25 mouse cellular contexts compared by ENCODE assay signal in genomic region chr7:30579950-30580349, GRCm38 (mm10). TPM values are rescaled to one million over a fixed set of nuclear protein-coding genes. Genes with fewer than 3 reads are reported as not detected.
A peak's percentile ranks its signal among the peaks of the same experiment; 100 is the strongest.
DNase-seq lines count a peak whose midpoint lies in the region; ATAC-seq lines count a peak whose summit lies in the region.
"Had no signal": no experiment of that assay in that cellular context is flagged by ENCODE, and none has a peak within 500 bp of the region (broad histone marks: within the 10 kb centered on the region; RNA-seq: fewer than 3 reads in every experiment).

No protein-coding gene starts in this region.

- 0 out of 2 replicates have a peak overlapping the region, but pooled peaks have one; percentile 2 for H3K4me3 ChIP-seq in limb, embryonic 11.5 days (ENCODE audit: low read depth, low read length)
- H3K4me3 ChIP-seq in limb, embryonic 10.5 days = no peak overlapping the region
- H3K4me3 ChIP-seq in midbrain, embryonic 13.5 days (replicated peaks) = no peak overlapping the region
- no peak overlapping the region for H3K4me3 ChIP-seq in midbrain, embryonic 15.5 days
- H3K4me3 ChIP-seq in intestine, embryonic 16.5 days (ENCODE audit: low read length) = no peak overlapping the region
- H3K4me3 ChIP-seq: embryonic facial prominence, embryonic 12.5 days; embryonic facial prominence, embryonic 15.5 days; gastrocnemius, adult 2 months; heart, embryonic 12.5 days; heart, embryonic 15.5 days had no signal

- no peak for DNase-seq in limb, embryonic 11.5 days (ENCODE audit: low spot score)
- DNase-seq in limb, embryonic 10.5 days (ENCODE audit: low spot score) = no peak
- DNase-seq in right cerebral cortex, postnatal 14 days = no peak
- DNase-seq: B cell, adult 2 months; cerebellum, adult 18-20 months; cerebellum, adult 9-10 months; cerebellum, postnatal 25 days; forebrain, postnatal 0 days; gastrocnemius, adult 2 months; gastrocnemius, postnatal 14 days; heart, postnatal 10 days; heart, postnatal 4 days had no signal

- no peak overlapping the region for H3K4me2 ChIP-seq in limb, embryonic 11.5 days (ENCODE audit: low read depth, severe bottlenecking)
- H3K4me2 ChIP-seq in midbrain, embryonic 13.5 days (replicated peaks) = no peak overlapping the region
- no peak overlapping the region for H3K4me2 ChIP-seq in midbrain, embryonic 15.5 days
- no peak overlapping the region for H3K4me2 ChIP-seq in intestine, embryonic 16.5 days (ENCODE audit: low read depth, low read length)
- H3K4me2 ChIP-seq: embryonic facial prominence, embryonic 12.5 days; embryonic facial prominence, embryonic 15.5 days; heart, embryonic 12.5 days; heart, embryonic 15.5 days; hindbrain, embryonic 14.5 days had no signal

- H3K9ac ChIP-seq in limb, embryonic 11.5 days (ENCODE audit: low read length) = no peak overlapping the region
- no peak overlapping the region for H3K9ac ChIP-seq in midbrain, embryonic 13.5 days (replicated peaks)
- H3K9ac ChIP-seq in midbrain, embryonic 15.5 days = no peak overlapping the region
- no peak overlapping the region for H3K9ac ChIP-seq in intestine, embryonic 16.5 days (ENCODE audit: low read depth, low read length)
- H3K9ac ChIP-seq: embryonic facial prominence, embryonic 12.5 days; embryonic facial prominence, embryonic 15.5 days; forebrain, postnatal 0 days; heart, embryonic 12.5 days; heart, embryonic 15.5 days; hindbrain, embryonic 14.5 days had no signal

- ATAC-seq in limb, embryonic 11.5 days (ENCODE audit: insufficient number of reproducible peaks, low FRiP score, low TSS enrichment, low read depth) = no peak
- 0 out of 2 replicates have a peak, but pooled peaks have one; percentile 34 for ATAC-seq in midbrain, embryonic 13.5 days
- no peak for ATAC-seq in midbrain, embryonic 15.5 days (replicated peaks)
- ATAC-seq in intestine, embryonic 16.5 days = peak; percentile 92
- ATAC-seq: forebrain, embryonic 14.5 days; forebrain, postnatal 0 days; hindbrain, postnatal 0 days; Patski had no signal

- no peak overlapping the region for H3K27ac ChIP-seq in limb, embryonic 11.5 days (replicated peaks; ENCODE audit: low read depth, low read length)
- no peak overlapping the region for H3K27ac ChIP-seq in limb, embryonic 10.5 days
- no peak overlapping the region for H3K27ac ChIP-seq in midbrain, embryonic 13.5 days
- H3K27ac ChIP-seq in midbrain, embryonic 15.5 days = no peak overlapping the region
- H3K27ac ChIP-seq in intestine, embryonic 16.5 days (ENCODE audit: low read length) = no peak overlapping the region
- H3K27ac ChIP-seq: embryonic facial prominence, embryonic 12.5 days; embryonic facial prominence, embryonic 15.5 days; gastrocnemius, adult 2 months; heart, embryonic 15.5 days; hindbrain, embryonic 14.5 days; hindbrain, postnatal 0 days had no signal

- H3K27me3 ChIP-seq in limb, embryonic 11.5 days (ENCODE audit: control insufficient read depth, insufficient read depth, low read length) = no peaks in the 10 kb centered on the region
- H3K27me3 ChIP-seq in limb, embryonic 10.5 days (ENCODE audit: low read depth, poor library complexity, severe bottlenecking) = no peaks in the 10 kb centered on the region
- no peaks in the 10 kb centered on the region for H3K27me3 ChIP-seq in midbrain, embryonic 13.5 days
- H3K27me3 ChIP-seq in midbrain, embryonic 15.5 days (replicated peaks) = no peaks in the 10 kb centered on the region
- H3K27me3 ChIP-seq in intestine, embryonic 16.5 days (replicated peaks; ENCODE audit: control insufficient read depth, insufficient read depth, low read length) = no peaks in the 10 kb centered on the region
- H3K27me3 ChIP-seq: CH12.LX; embryonic facial prominence, embryonic 12.5 days; embryonic facial prominence, embryonic 15.5 days; heart, embryonic 12.5 days; heart, embryonic 15.5 days; Patski had no signal

- H3K9me3 ChIP-seq in limb, embryonic 11.5 days (ENCODE audit: control insufficient read depth, low read length) = no peaks in the 10 kb centered on the region
- no peaks in the 10 kb centered on the region for H3K9me3 ChIP-seq in limb, embryonic 10.5 days (replicated peaks)
- no peaks in the 10 kb centered on the region for H3K9me3 ChIP-seq in midbrain, embryonic 13.5 days
- no peaks in the 10 kb centered on the region for H3K9me3 ChIP-seq in midbrain, embryonic 15.5 days
- H3K9me3 ChIP-seq in intestine, embryonic 16.5 days (ENCODE audit: control insufficient read depth, low read length) = no peaks in the 10 kb centered on the region
- H3K9me3 ChIP-seq: embryonic facial prominence, embryonic 12.5 days; embryonic facial prominence, embryonic 15.5 days; G1E; heart, embryonic 12.5 days; heart, embryonic 15.5 days had no signal

- WGBS in limb, embryonic 11.5 days = 90% methylated on average over 8 of the region's 8 CpGs
- 91% methylated on average over 8 of the region's 8 CpGs for WGBS in limb, embryonic 10.5 days
- 92% methylated on average over 8 of the region's 8 CpGs for WGBS in midbrain, embryonic 13.5 days
- 96% methylated on average over 8 of the region's 8 CpGs for WGBS in midbrain, embryonic 15.5 days
- WGBS in intestine, embryonic 16.5 days = 84% methylated on average over 8 of the region's 8 CpGs

- no peaks in the 10 kb centered on the region for H3K4me1 ChIP-seq in limb, embryonic 11.5 days (ENCODE audit: control insufficient read depth, insufficient read depth, low read length)
- H3K4me1 ChIP-seq in limb, embryonic 10.5 days = no peaks in the 10 kb centered on the region
- no peaks in the 10 kb centered on the region for H3K4me1 ChIP-seq in midbrain, embryonic 13.5 days (replicated peaks)
- no peaks in the 10 kb centered on the region for H3K4me1 ChIP-seq in midbrain, embryonic 15.5 days
- H3K4me1 ChIP-seq in intestine, embryonic 16.5 days (ENCODE audit: control insufficient read depth, insufficient read depth, low read length) = no peaks in the 10 kb centered on the region
- H3K4me1 ChIP-seq: embryonic facial prominence, embryonic 12.5 days; embryonic facial prominence, embryonic 15.5 days; heart, embryonic 12.5 days; heart, embryonic 15.5 days had no signal

- peaks cover 73% of the 10 kb centered on the region for H3K36me3 ChIP-seq in limb, embryonic 11.5 days (ENCODE audit: control insufficient read depth, insufficient read depth, low read length)
- peaks cover 100% of the 10 kb centered on the region for H3K36me3 ChIP-seq in limb, embryonic 10.5 days
- peaks cover 100% of the 10 kb centered on the region for H3K36me3 ChIP-seq in midbrain, embryonic 13.5 days
- peaks cover 92% of the 10 kb centered on the region for H3K36me3 ChIP-seq in midbrain, embryonic 15.5 days (replicated peaks)
- peaks cover 53% of the 10 kb centered on the region for H3K36me3 ChIP-seq in intestine, embryonic 16.5 days (ENCODE audit: control insufficient read depth, insufficient read depth, low read length)

RNA-seq across cellular contexts. Expression of gene Kmt2b, which starts 8.6 kb away (rescaled TPM):
- 11.9 and 14.1 TPM in 2 replicates for polyA plus RNA-seq in limb, embryonic 11.5 days (2014; fragmentation: Nextera tagmentation; extraction: Ambion mirVana)
- 10.2 and 10.6 TPM in 2 replicates for polyA plus RNA-seq in limb, embryonic 10.5 days (2016; fragmentation: Nextera tagmentation; extraction: Ambion mirVana)
- 12.9 and 13.3 TPM in 2 replicates for polyA plus RNA-seq in midbrain, embryonic 13.5 days (2015; fragmentation: Nextera tagmentation; extraction: Ambion mirVana)
- 12.1 and 12.3 TPM in 2 replicates for polyA plus RNA-seq in midbrain, embryonic 15.5 days (2015; fragmentation: Nextera tagmentation; extraction: Ambion mirVana)
- polyA plus RNA-seq in intestine, embryonic 16.5 days (2015; fragmentation: Nextera tagmentation; extraction: Ambion mirVana) = 6.8 and 7.1 TPM in 2 replicates

RNA-seq across cellular contexts. Expression of gene Igflr1, which starts 14.7 kb away (rescaled TPM):
- polyA plus RNA-seq in limb, embryonic 11.5 days (2014; fragmentation: Nextera tagmentation; extraction: Ambion mirVana) = 3.2 and 3.5 TPM in 2 replicates
- 5.7 and 6.5 TPM in 2 replicates for polyA plus RNA-seq in limb, embryonic 10.5 days (2016; fragmentation: Nextera tagmentation; extraction: Ambion mirVana)
- 4.8 and 6.6 TPM in 2 replicates for polyA plus RNA-seq in midbrain, embryonic 13.5 days (2015; fragmentation: Nextera tagmentation; extraction: Ambion mirVana)
- 8.0 and 8.1 TPM in 2 replicates for polyA plus RNA-seq in midbrain, embryonic 15.5 days (2015; fragmentation: Nextera tagmentation; extraction: Ambion mirVana)
- 3.7 and 5.4 TPM in 2 replicates for polyA plus RNA-seq in intestine, embryonic 16.5 days (2015; fragmentation: Nextera tagmentation; extraction: Ambion mirVana)

RNA-seq across cellular contexts. Expression of gene Psenen, which starts 16.5 kb away (rescaled TPM):
- polyA plus RNA-seq in limb, embryonic 11.5 days (2014; fragmentation: Nextera tagmentation; extraction: Ambion mirVana) = 105 and 123 TPM in 2 replicates
- 120 and 121 TPM in 2 replicates for polyA plus RNA-seq in limb, embryonic 10.5 days (2016; fragmentation: Nextera tagmentation; extraction: Ambion mirVana)
- polyA plus RNA-seq in midbrain, embryonic 13.5 days (2015; fragmentation: Nextera tagmentation; extraction: Ambion mirVana) = 131 and 133 TPM in 2 replicates
- polyA plus RNA-seq in midbrain, embryonic 15.5 days (2015; fragmentation: Nextera tagmentation; extraction: Ambion mirVana) = 121 and 123 TPM in 2 replicates
- 158 and 168 TPM in 2 replicates for polyA plus RNA-seq in intestine, embryonic 16.5 days (2015; fragmentation: Nextera tagmentation; extraction: Ambion mirVana)

RNA-seq across cellular contexts. Expression of gene Gm49396, which starts 16.8 kb away (rescaled TPM):
- polyA plus RNA-seq in limb, embryonic 11.5 days (2014; fragmentation: Nextera tagmentation; extraction: Ambion mirVana) = 6.0 and 6.8 TPM in 2 replicates
- polyA plus RNA-seq in limb, embryonic 10.5 days (2016; fragmentation: Nextera tagmentation; extraction: Ambion mirVana) = 13.4 and 15.3 TPM in 2 replicates
- polyA plus RNA-seq in midbrain, embryonic 13.5 days (2015; fragmentation: Nextera tagmentation; extraction: Ambion mirVana) = 20.7 and 22.6 TPM in 2 replicates
- polyA plus RNA-seq in midbrain, embryonic 15.5 days (2015; fragmentation: Nextera tagmentation; extraction: Ambion mirVana) = 18.5 and 20.7 TPM in 2 replicates
- 9.2 and 9.3 TPM in 2 replicates for polyA plus RNA-seq in intestine, embryonic 16.5 days (2015; fragmentation: Nextera tagmentation; extraction: Ambion mirVana)

RNA-seq across cellular contexts. Expression of gene U2af1l4, which starts 16.8 kb away (rescaled TPM):
- 91.9 and 100 TPM in 2 replicates for polyA plus RNA-seq in limb, embryonic 11.5 days (2014; fragmentation: Nextera tagmentation; extraction: Ambion mirVana)
- 92.5 and 100 TPM in 2 replicates for polyA plus RNA-seq in limb, embryonic 10.5 days (2016; fragmentation: Nextera tagmentation; extraction: Ambion mirVana)
- polyA plus RNA-seq in midbrain, embryonic 13.5 days (2015; fragmentation: Nextera tagmentation; extraction: Ambion mirVana) = 92.5 and 102 TPM in 2 replicates
- 87.2 and 90.7 TPM in 2 replicates for polyA plus RNA-seq in midbrain, embryonic 15.5 days (2015; fragmentation: Nextera tagmentation; extraction: Ambion mirVana)
- polyA plus RNA-seq in intestine, embryonic 16.5 days (2015; fragmentation: Nextera tagmentation; extraction: Ambion mirVana) = 71.2 and 73.8 TPM in 2 replicates

Comparison
In these comparisons a context has a peak if more than half of its experiments do, and no peak if none do; other contexts are left out.
1. ATAC-seq: peak in midbrain, embryonic 13.5 days (single experiment) and intestine, embryonic 16.5 days (single experiment); none in limb, embryonic 11.5 days (single experiment) and midbrain, embryonic 15.5 days (single experiment).